Mouse (Mus musculus) embryonic fibroblast, embryonic 13.5 days (primary cell): ENCODE data around the gene Mpv17l. TPM values are rescaled to one million over a fixed set of nuclear protein-coding genes. Genes with fewer than 3 reads are reported as not detected.
A peak's percentile ranks its signal among the peaks of the same experiment; 100 is the strongest.
"Not testable (repeated sequence)": the region's sequence is repeated elsewhere in the genome, so short reads cannot be mapped to it uniquely, and the experiment has no call there.

ENCODE experiments used
- H3K27ac ChIP-seq: 2 replicates; pipeline ENCODE4 v1.5.1; 2012; ENCODE audit warnings: low read length, control low read depth, inconsistent platforms; ENCODE audit not compliant: insufficient read depth
- H3K4me1 ChIP-seq: 2 replicates; pipeline ENCODE4 v1.6.1; 2011; ENCODE audit warnings: low read length; ENCODE audit not compliant: control insufficient read depth, insufficient read depth
- H3K4me3 ChIP-seq: 2 replicates; pipeline ENCODE4 v1.5.1; 2011; ENCODE audit warnings: mild to moderate bottlenecking, control low read depth, low read length; ENCODE audit not compliant: insufficient read depth
- CTCF ChIP-seq: IDR thresholded peaks from 2 replicates; pipeline ENCODE4 v1.5.1; 2011; ENCODE audit warnings: mild to moderate bottlenecking, control low read depth, low read length, moderate library complexity, borderline replicate concordance; ENCODE audit not compliant: insufficient read depth
- POLR2A ChIP-seq: IDR thresholded peaks from 2 replicates; pipeline ENCODE4 v1.6.1; 2011; ENCODE audit warnings: low read depth, mild to moderate bottlenecking, control low read depth, low read length, moderate library complexity
- polyA plus RNA-seq: library from polyadenylated mRNA; stranded (reverse); fragments of >200 nt; gene quantifications from 2 replicates; pipeline ENCODE4 v1.2.4, GENCODE M21; 2011; ENCODE audit warnings: low read depth; ENCODE audit not compliant: missing spikeins, insufficient read length

Mpv17l gene
- polyA plus RNA-seq, 1 experiment = 5.1 TPM

- TF ChIP-seq POLR2A = no peak
- TF ChIP-seq CTCF = no peak
- Histone ChIP-seq H3K4me3 (no peak overlapping the region), H3K4me1 (no peaks in the 10 kb centered on the region), H3K27ac (no peak overlapping the region)
These were observed 8.9 kb upstream of the Mpv17l start for GRCm38 (mm10) chr16:13894097-13894496.

- Histone ChIP-seq H3K27ac (no peak overlapping the region), H3K4me1 (no peaks in the 10 kb centered on the region), H3K4me3 (no peak overlapping the region)
- TF ChIP-seq POLR2A (no peak), CTCF (no peak)
These were observed 7.2 kb upstream of the Mpv17l start for GRCm38 (mm10) chr16:13895740-13896139.

GRCm38 (mm10) chr16:13896357-13896756, 6.6 kb upstream of the Mpv17l start:
- Histone ChIP-seq H3K4me3 (no peak overlapping the region), H3K27ac (no peak overlapping the region), H3K4me1 (no peaks in the 10 kb centered on the region; the same call in 1 of the 2 replicates)
- no peak for TF ChIP-seq POLR2A
- no peak for TF ChIP-seq CTCF

- Histone ChIP-seq H3K4me1 (no peaks in the 10 kb centered on the region; the same call in 1 of the 2 replicates), H3K27ac (no peak overlapping the region), H3K4me3 (no peak overlapping the region)
- TF ChIP-seq POLR2A = no peak
- TF ChIP-seq CTCF = no peak
These were observed 4.0 kb upstream of the Mpv17l start for GRCm38 (mm10) chr16:13898981-13899380.

GRCm38 (mm10) chr16:13902397-13902831, 547 bp upstream of the Mpv17l start:
- Histone ChIP-seq H3K4me3 (peak overlapping the region; percentile 80), H3K4me1 (no peaks in the 10 kb centered on the region; the same call in 1 of the 2 replicates), H3K27ac (peak overlapping the region; percentile 42)
- no peak for TF ChIP-seq CTCF
- no peak for TF ChIP-seq POLR2A

GRCm38 (mm10) chr16:13903488-13903887, 527 bp downstream of the Mpv17l start:
- H3K4me1 ChIP-seq = no peaks in the 10 kb centered on the region; the same call in 1 of the 2 replicates
- peak overlapping the region; percentile 35 for H3K27ac ChIP-seq
- peak overlapping the region; percentile 65 for H3K4me3 ChIP-seq
- TF ChIP-seq POLR2A (no peak), CTCF (peak; percentile 14; the same call in 1 of the 2 replicates)

GRCm38 (mm10) chr16:13907297-13907696, 4.3 kb downstream of the Mpv17l start:
- H3K4me3 ChIP-seq = no peak overlapping the region
- TF ChIP-seq CTCF (no peak), POLR2A (no peak)
- H3K4me1 ChIP-seq = no peaks in the 10 kb centered on the region
- no peak overlapping the region for H3K27ac ChIP-seq

GRCm38 (mm10) chr16:13920093-13920492, 17.1 kb downstream of the Mpv17l start:
- Histone ChIP-seq H3K4me1 (no peaks in the 10 kb centered on the region), H3K27ac (no peak overlapping the region), H3K4me3 (no peak overlapping the region)
- no peak for TF ChIP-seq CTCF
- no peak for TF ChIP-seq POLR2A

GRCm38 (mm10) chr16:13921063-13921462, 18.1 kb downstream of the Mpv17l start:
- no peak for TF ChIP-seq POLR2A
- TF ChIP-seq CTCF = peak; percentile 18; the same call in 1 of the 2 replicates
- no peak overlapping the region for H3K27ac ChIP-seq
- no peaks in the 10 kb centered on the region for H3K4me1 ChIP-seq
- no peak overlapping the region for H3K4me3 ChIP-seq

GRCm38 (mm10) chr16:13921781-13922180, 18.8 kb downstream of the Mpv17l start:
- H3K27ac ChIP-seq = no peak overlapping the region
- TF ChIP-seq CTCF = no peak
- TF ChIP-seq POLR2A = no peak
- no peaks in the 10 kb centered on the region for H3K4me1 ChIP-seq
- H3K4me3 ChIP-seq = no peak overlapping the region

GRCm38 (mm10) chr16:13922499-13922898, 19.5 kb downstream of the Mpv17l start:
- H3K4me1 ChIP-seq, H3K4me3 ChIP-seq, H3K27ac ChIP-seq: not testable (repeated sequence)

- not testable (repeated sequence) for H3K4me1 ChIP-seq, H3K4me3 ChIP-seq, H3K27ac ChIP-seq
These were observed 20.0 kb downstream of the Mpv17l start for GRCm38 (mm10) chr16:13922966-13923365.
